Mouse (Mus musculus): ENCODE data around the gene Golga2. TPM values are rescaled to one million over a fixed set of nuclear protein-coding genes. Genes with fewer than 3 reads are reported as not detected.
A peak's percentile ranks its signal among the peaks of the same experiment; 100 is the strongest.

Golga2 gene
- polyA plus RNA-seq, 2 experiments: 7.6 to 13.0 TPM

GRCm38 (mm10) chr2:32320721-32321120 lies 33.5 kb downstream of the Golga2 start:
- DNase-seq (ENCODE audit: low read depth in 3 of 3, low spot score in 3 of 3): no peak
- H3K4me1 ChIP-seq (replicated peaks; ENCODE audit: control insufficient read depth in 2 of 2, insufficient read depth in 2 of 2, low read length in 1 of 2): peaks cover 0 to under 1% of the 10 kb centered on the region in 2 experiments; a peak in 1 of 4 replicates
- H3K4me2 ChIP-seq (ENCODE audit: low read depth): no peak overlapping the region
- no peak overlapping the region for H3K27ac ChIP-seq
- H3K27me3 ChIP-seq (ENCODE audit: control insufficient read depth, insufficient read depth, low read length): peaks cover 15% of the 10 kb centered on the region
- H3K4me3 ChIP-seq (ENCODE audit: insufficient read depth in 1 of 2, low read depth in 2 of 2, low read length in 2 of 2): no peak overlapping the region
- ATAC-seq (ENCODE audit: insufficient read depth): no peak
- TF ChIP-seq EP300 (IDR thresholded peaks at IDR 0.05; ENCODE audit: low read depth) (no peak), CTCF (IDR thresholded peaks at IDR 0.05; ENCODE audit: low read depth) (no peak)
- H3K9ac ChIP-seq (replicated peaks): no peak overlapping the region
- H3K36me3 ChIP-seq (replicated peaks; ENCODE audit: control insufficient read depth, insufficient read depth, low read depth): no peaks in the 10 kb centered on the region
- 57% methylated on average over 11 of the region's 11 CpGs for WGBS (ENCODE audit: insufficient replicate concordance)
- no peaks in the 10 kb centered on the region for H3K9me3 ChIP-seq (ENCODE audit: control insufficient read depth, low read length)

GRCm38 (mm10) chr2:32321591-32322298 lies 34.6 kb downstream of the Golga2 start:
- peaks cover 0 to 2% of the 10 kb centered on the region in 2 experiments; a peak in 1 of 4 replicates for H3K4me1 ChIP-seq (replicated peaks; ENCODE audit: control insufficient read depth in 2 of 2, insufficient read depth in 2 of 2, low read length in 1 of 2)
- H3K36me3 ChIP-seq (replicated peaks; ENCODE audit: control insufficient read depth, insufficient read depth, low read depth): no peaks in the 10 kb centered on the region
- ATAC-seq (ENCODE audit: insufficient read depth): no peak
- no peak overlapping the region for H3K9ac ChIP-seq (replicated peaks)
- TF ChIP-seq EP300 (IDR thresholded peaks at IDR 0.05; ENCODE audit: low read depth) (no peak), CTCF (IDR thresholded peaks at IDR 0.05; ENCODE audit: low read depth) (no peak)
- H3K4me3 ChIP-seq (ENCODE audit: insufficient read depth in 1 of 2, low read depth in 2 of 2, low read length in 2 of 2): no peak overlapping the region
- DNase-seq (ENCODE audit: low read depth in 3 of 3, low spot score in 3 of 3): no peak
- no peaks in the 10 kb centered on the region for H3K9me3 ChIP-seq (ENCODE audit: control insufficient read depth, low read length)
- 54% methylated on average over 9 of the region's 9 CpGs for WGBS (ENCODE audit: insufficient replicate concordance)
- peaks cover 15% of the 10 kb centered on the region for H3K27me3 ChIP-seq (ENCODE audit: control insufficient read depth, insufficient read depth, low read length)
- no peak overlapping the region for H3K27ac ChIP-seq
- H3K4me2 ChIP-seq (ENCODE audit: low read depth): no peak overlapping the region

- ATAC-seq (ENCODE audit: insufficient read depth) (no peak), DNase-seq (ENCODE audit: low read depth in 3 of 3, low spot score in 3 of 3) (no peak)
- no peak overlapping the region for H3K27ac ChIP-seq
- no peak overlapping the region for H3K4me2 ChIP-seq (ENCODE audit: low read depth)
- 64% methylated on average over 7 of the region's 7 CpGs for WGBS (ENCODE audit: insufficient replicate concordance)
- H3K9ac ChIP-seq (replicated peaks): no peak overlapping the region
- peaks cover 0 to 2% of the 10 kb centered on the region in 2 experiments; a peak in 1 of 4 replicates for H3K4me1 ChIP-seq (replicated peaks; ENCODE audit: control insufficient read depth in 2 of 2, insufficient read depth in 2 of 2, low read length in 1 of 2)
- no peak for TF ChIP-seq EP300 (IDR thresholded peaks at IDR 0.05; ENCODE audit: low read depth)
- TF ChIP-seq CTCF (IDR thresholded peaks at IDR 0.05; ENCODE audit: low read depth): no peak
- peaks cover 6% of the 10 kb centered on the region for H3K27me3 ChIP-seq (ENCODE audit: control insufficient read depth, insufficient read depth, low read length)
- H3K36me3 ChIP-seq (replicated peaks; ENCODE audit: control insufficient read depth, insufficient read depth, low read depth): no peaks in the 10 kb centered on the region
- H3K4me3 ChIP-seq (ENCODE audit: insufficient read depth in 1 of 2, low read depth in 2 of 2, low read length in 2 of 2): no peak overlapping the region
- no peaks in the 10 kb centered on the region for H3K9me3 ChIP-seq (ENCODE audit: control insufficient read depth, low read length)
These were observed 35.9 kb downstream of the Golga2 start for GRCm38 (mm10) chr2:32322754-32323741.

GRCm38 (mm10) chr2:32324322-32324721 lies 37.1 kb downstream of the Golga2 start:
- no peaks in the 10 kb centered on the region for H3K36me3 ChIP-seq (replicated peaks; ENCODE audit: control insufficient read depth, insufficient read depth, low read depth)
- 37% methylated on average over 4 of the region's 4 CpGs for whole genome bisulfite sequencing (ENCODE audit: insufficient replicate concordance)

More at GRCm38 (mm10) chr2:32324322-32324721, 37.1 kb downstream of the Golga2 start:
- no peak for ATAC-seq (ENCODE audit: insufficient read depth)
- Histone ChIP-seq H3K4me2 (ENCODE audit: low read depth) (no peak overlapping the region), H3K4me1 (replicated peaks; ENCODE audit: control insufficient read depth in 2 of 2, insufficient read depth in 2 of 2, low read length in 1 of 2) (peaks cover 0 to 2% of the 10 kb centered on the region in 2 experiments; a peak in 1 of 4 replicates), H3K4me3 (ENCODE audit: insufficient read depth in 1 of 2, low read depth in 2 of 2, low read length in 2 of 2) (no peak overlapping the region), H3K27me3 (ENCODE audit: control insufficient read depth, insufficient read depth, low read length) (no peaks in the 10 kb centered on the region), H3K9ac (replicated peaks) (no peak overlapping the region), H3K9me3 (ENCODE audit: control insufficient read depth, low read length) (no peaks in the 10 kb centered on the region), H3K27ac (no peak overlapping the region)
- DNase-seq (ENCODE audit: low read depth in 3 of 3, low spot score in 3 of 3): no peak
- TF ChIP-seq EP300 (IDR thresholded peaks at IDR 0.05; ENCODE audit: low read depth) (no peak), CTCF (IDR thresholded peaks at IDR 0.05; ENCODE audit: low read depth) (peak; percentile 21; the same call in 1 of the 2 replicates)

Data from liver, embryonic 14.5 days (tissue).